Mouse (Mus musculus): ENCODE measurements around the gene Polr3a.

DNA sequence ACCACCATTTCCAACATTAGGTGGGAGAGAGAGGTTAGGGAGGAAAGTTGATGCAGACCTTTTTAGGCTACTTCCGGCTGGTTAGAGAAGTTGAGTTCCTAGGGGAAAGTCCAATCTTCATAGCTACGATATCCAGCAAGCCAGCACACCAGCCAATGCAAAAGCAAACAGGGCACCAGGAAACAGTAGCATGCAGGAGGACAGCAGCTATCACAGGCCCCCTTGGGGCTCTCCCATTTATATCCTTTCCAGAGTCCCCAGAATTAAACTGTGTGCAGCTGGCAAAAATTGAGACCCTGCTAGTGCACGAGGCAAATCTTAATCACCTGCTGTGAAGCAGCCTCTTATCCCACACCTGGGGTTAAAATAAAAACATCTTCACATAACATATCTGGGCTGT lies 38.3 kb upstream of the Polr3a start:
- TF ChIP-seq GATA1 (IDR thresholded peaks at IDR 0.05; ENCODE audit: low read length) (no peak), TAL1 (IDR thresholded peaks at IDR 0.05; ENCODE audit: low read length) (no peak)

Measured in erythroblast, embryonic 14.5 days (primary cell).